Mouse (Mus musculus) left cerebral cortex, adult 9 months (tissue): Measurements from ENCODE around the gene Gm27021.

Experiments
- DNase-seq, 2 experiments: peaks; one replicate each; pipeline ENCODE4 v3.0.0; 2022; ENCODE audit warnings: low spot score in 2 of 2

Gene Gm27021

DNA sequence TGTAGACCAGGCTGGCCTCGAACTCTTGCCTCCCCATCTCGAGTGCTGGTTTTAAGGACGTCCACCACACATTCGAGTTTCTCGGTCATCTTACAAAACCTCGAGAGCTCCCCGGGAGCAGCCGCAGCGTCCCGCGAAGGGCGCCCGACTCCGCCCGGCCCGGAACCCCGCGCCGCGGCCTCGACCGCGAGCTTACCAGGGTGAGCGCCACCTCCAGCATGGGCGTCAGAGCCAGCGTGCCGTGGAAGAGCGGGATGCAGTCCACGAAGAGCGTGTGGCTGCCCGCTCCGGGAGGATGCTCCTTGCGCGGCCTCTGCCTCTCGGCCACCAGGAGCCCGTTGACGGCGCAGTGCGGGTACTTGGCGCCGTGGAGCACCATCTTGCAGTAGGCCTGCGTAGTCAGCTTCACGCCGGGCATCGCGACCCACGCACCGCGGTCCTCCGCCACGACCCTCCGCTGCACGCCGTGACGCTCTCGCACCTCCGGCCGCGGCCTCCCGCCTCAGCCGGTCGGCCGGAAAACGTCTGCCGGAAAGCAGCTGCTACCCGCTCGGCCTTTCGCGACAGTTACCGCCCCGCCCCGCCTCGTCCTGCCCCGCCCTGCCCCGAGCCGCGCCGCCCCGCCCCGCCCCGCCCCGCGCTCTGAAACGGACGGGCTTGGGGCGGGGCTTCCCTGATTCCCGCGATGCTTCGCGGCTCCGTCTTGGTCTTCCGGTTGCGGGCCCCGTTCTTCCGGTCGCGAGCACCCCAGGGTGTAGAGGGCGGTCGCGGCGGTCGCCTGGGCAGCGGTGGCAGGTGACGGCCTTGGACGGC is at the start of gene Gm27021, which contains the start of gene Cox4i1:
Gene Gm27021 (minus strand): TSS at position 519 of the 813 bp plus-strand sequence.
Gene Cox4i1 (plus strand): TSS at position 662 of the 813 bp plus-strand sequence.
- peak; percentile 77 to 84 for DNase-seq

DNA sequence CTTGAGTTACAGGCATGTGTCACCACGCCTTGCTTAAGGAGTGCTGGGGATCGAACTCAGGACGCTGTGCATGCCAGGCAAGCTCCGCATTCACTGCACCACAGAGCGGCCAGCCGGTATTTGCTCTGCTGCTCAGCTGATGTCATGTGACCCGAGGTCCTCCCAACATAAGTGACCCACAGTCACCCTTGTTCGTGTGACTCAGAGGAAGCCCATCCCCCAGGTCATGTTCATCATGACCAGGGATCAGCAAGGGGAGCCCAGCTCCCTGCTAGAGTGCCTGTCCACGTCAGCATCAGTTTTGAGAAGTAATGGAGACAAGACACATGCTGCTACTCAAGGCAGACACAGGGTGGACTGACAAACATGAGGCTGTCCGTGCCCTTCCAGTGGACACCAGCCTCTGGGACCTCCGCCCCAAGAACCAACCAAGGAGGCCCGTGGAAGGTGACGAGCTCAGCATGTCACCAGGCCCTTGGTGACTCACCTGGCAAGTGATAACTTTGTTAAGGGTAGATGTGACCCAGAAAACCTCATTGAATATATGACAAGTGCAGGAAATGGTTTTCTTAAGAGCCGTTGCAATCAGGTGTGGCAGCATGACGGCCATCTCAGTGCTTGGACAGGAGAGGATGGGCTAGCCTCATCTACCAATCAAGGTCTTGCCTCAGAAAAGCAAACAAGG is 48.3 kb upstream of the Gm27021 start:
- no peak for DNase-seq

DNA sequence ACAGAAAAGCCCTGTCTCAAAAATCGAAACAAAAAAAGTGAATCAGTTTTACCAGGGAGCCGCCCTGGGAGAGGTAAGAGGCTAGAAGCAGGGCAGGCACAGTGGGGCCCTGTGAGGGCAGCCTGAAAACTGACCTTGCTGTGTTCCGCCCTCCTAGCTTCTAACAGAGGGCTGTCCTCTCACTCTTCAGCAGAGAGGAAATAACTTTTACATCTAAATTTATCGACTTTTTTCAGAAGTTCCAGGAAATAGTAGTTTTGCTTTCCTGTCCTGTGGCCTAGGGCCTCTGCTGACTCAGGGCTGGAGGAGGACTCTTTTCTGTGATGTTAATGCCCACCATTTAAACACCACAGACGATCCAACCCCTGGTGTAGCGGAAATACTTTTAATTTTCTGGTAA is 47.3 kb upstream of the Gm27021 start:
- DNase-seq: no peak

DNA sequence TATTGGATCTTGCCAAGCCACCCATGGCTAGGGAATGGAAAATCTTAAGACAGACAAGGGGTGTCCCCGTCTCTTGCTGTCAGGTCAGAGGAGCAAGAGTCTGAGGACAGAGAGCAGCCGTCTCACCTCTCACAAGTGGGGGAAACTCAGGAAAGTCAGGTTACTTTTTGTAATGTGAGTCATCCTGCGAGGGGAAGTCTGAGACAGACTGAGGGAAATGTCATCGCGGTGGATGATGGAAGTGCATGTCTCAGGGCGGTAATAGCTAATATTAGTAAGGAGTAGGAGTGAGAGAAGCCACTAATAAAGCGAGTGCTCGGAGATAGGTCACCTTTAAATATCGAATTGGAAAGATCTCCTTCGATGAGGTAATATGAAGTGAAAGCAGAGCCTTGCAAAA is 41.3 kb upstream of the Gm27021 start:
- DNase-seq: no peak

DNA sequence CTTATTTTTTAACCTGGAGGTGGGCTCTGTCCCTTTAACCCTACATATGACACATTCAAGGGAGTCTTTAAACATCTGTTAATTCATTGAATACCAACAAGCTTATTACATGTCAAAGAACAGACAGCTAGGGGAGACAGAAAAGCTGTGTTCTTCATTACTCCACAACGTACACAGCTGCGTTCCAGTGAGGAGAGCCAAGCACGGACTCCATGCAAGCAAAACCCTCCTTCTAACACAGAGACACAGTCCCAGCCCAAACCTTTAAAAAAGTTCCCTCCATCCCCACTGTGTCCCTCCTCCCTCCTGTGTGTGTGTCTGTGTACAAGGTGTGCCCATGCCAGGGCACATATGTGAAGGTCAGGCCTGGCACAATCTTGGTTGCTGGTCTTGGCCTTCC is 38.3 kb upstream of the Gm27021 start:
- DNase-seq: no peak

DNA sequence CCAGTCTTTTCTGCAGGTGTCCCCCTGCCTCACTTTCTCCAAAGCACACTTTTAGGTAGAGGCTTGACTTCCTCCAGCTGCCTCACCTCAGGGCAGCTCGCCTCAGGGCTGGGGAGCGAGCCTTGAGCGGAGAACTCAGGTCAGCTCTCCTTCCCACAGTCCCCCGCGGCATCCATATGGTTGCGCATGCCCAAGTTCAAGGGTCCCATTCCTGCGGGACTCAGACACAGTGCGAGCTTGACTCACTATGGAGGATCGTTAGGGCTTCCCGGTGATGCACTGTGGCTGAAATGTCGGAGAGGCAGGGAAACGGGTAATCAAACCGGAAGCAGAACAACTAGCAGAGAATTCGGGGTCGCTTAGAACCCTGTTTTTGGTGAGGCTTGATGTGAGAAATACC is 37.3 kb upstream of the Gm27021 start:
- no peak for DNase-seq

DNA sequence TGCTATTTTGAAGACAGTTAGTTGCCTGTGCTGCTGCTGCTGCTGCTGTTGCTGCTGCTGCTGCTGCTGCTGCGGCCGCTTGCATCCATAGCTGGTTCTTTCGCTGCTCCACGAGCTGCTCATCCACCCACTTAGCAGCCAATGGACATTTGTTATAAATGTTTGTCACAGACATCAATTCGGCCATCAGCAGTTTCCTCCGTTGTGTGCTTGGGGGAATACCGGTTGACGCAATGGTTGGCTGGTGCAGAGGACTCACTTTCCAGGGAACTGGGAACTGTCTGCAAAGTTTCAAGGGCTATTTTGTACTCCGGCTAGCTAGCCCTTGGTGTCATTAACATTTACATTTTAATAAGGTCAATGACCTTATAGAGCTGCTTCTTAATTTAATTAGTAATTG is 36.3 kb upstream of the Gm27021 start:
- no peak for DNase-seq

DNA sequence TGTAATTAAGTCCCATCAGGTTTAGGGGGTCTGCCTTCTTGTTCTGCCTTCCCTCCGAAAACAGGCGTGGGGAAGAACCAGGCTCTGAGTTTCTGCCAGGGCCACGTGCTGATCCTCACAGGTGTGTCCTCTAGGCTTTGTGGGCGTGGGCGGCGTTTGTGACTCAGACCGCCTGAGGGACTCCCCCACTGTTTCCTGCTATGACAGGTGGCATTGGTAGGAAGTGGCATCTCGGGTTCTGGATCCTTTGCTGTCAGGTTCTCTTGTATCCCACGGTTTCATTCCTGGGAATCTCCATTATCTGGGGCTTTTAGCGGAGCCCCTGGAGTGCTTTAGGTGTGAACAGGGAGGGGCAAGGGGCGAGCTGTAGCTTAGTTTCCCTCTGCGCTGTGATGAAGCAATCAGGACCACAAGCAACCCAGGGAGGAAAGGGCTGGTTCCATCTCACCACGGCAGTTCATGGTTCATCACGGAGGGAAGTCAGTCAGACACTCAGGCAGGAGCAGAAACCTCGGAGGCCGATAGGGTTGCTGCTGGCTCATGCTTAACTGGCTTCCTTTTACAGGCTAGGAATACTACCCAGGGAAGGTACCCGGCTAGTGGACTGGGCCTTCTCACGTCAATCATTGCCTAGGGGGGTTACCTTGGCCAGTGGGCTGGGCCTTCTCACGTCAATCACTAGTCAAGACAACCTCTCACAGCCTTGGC is 34.0 kb upstream of the Gm27021 start:
- peak in 1 of 2 experiments; percentile 57 for DNase-seq

DNA sequence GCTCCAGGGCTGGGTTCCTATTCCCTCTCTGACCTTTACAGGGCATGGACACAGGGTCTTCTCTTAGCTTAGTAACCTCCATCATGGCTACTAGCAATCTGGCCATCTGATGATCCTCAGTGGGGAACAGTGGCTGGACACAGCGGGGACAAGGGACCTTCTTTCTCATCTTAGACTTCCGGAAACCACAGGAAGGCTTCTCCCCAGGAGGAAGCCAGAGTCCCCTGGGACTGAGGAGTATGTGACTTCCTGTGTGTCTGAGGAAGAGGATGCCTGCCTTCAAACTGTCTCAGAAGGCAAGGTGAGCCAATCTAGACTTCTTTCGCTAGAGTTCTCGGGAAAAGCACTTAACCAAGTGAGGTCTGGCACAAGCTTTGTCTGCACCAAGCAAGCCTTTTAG is 32.2 kb upstream of the Gm27021 start:
- DNase-seq: no peak

DNA sequence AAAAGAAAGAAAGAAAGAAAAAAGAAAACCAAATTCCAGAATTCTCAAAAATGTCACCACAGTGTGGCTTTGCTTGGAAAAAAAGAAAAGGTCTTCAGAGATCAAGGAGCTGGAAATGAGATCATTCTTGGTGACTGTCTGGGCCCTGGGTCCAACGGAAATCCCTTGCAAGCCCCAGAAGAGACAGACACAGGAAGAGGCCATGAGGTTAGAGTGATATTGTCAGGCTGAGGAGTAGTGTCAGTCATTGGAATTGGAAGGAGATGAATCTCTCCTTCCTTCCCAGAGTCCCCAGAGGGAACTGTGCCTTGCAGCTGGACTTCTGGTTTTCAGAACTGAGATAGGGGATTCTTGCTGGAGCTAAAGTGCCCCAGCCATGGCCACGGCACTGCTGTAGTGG is 31.7 kb upstream of the Gm27021 start:
- DNase-seq: no peak

DNA sequence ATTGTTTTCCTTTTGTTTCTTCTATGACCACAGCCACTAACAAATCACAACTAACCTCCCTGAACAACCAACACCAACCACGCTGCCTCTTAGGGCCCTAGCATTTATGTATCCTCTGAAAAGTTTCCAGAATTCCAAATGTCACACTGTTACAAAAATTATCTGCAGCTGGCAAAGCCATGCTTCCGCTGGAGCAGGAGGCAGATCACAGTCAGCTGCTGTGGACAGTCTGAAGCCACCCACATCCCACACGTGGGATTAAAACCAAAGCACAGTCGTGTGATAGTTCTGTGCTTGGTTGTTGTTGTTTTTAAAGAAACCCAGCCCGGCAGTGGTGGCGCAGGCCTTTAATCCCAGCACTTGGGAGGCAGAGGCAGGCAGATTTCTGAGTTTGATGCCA is 31.2 kb upstream of the Gm27021 start:
- DNase-seq: no peak

DNA sequence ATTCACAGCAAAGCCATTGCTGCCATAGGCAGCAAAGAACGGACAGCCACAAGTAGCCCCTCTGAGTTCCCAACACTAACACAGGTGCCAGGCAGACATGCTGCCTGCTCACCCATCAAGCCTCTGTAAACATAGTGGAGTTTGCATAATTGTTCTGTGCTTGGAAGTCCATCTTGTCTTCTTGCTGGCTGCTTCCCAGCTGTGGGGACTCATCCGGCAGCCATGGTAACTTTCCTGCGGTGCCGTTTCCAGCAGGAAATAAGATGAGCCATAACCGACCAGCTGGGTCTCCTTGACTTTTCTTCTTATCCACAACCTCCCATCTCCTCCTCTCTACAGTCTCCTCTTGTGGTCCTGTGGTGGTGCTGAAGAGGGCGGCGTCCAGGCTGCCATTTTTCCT is 30.5 kb upstream of the Gm27021 start:
- DNase-seq: no peak

DNA sequence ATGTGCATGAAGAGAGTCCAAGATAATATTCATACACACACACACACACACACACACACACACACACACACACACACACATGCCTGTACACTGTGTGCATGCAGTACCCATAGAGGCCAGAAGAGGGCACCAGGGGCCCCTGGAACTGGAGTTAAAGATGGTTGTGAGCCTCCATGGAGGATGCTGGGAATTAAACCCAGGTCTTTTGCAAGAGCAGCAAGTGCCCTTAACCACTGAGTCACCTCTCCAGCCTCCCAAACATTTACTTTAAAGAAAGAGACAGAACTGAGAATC is 30.0 kb upstream of the Gm27021 start:
- DNase-seq: no peak

DNA sequence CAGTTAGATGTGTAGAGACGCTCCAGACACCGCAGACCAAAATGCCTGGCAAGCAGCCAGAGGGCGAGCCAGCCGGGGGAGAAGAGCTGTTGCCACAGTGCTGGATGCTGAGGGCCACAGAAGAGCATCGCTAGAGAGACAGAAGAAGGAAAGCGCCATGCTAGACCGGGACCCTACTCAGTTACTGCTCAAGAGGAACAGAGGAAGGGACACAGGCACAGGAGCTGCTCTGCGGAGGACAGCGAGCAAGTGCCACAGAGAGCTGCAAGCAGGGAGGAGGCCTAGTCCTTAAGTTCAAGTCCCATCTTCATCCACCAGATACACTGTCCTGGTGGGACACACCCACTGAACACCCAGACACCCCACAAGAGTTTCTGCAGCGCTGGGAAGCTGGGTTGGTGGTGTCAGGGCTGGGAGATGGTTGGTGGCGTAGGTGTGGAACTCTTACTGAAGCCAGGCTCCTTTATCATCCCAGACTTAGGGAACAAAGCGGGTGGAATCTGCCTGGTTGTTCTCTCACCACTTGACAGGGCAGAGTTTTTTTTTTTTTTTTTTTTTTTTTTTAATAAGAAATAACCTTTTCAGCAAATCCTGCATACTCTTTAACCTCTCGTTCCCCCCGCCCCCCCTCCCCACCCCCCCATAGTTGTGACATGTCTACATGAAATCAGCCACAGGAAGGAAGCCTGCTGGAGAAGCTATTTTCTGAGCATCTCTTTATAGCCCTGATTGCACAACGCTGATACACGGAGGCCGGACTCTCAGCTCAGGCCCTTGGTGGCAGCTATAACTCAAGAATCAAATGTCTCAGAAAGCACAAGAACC is 29.5 kb upstream of the Gm27021 start:
- no peak for DNase-seq

DNA sequence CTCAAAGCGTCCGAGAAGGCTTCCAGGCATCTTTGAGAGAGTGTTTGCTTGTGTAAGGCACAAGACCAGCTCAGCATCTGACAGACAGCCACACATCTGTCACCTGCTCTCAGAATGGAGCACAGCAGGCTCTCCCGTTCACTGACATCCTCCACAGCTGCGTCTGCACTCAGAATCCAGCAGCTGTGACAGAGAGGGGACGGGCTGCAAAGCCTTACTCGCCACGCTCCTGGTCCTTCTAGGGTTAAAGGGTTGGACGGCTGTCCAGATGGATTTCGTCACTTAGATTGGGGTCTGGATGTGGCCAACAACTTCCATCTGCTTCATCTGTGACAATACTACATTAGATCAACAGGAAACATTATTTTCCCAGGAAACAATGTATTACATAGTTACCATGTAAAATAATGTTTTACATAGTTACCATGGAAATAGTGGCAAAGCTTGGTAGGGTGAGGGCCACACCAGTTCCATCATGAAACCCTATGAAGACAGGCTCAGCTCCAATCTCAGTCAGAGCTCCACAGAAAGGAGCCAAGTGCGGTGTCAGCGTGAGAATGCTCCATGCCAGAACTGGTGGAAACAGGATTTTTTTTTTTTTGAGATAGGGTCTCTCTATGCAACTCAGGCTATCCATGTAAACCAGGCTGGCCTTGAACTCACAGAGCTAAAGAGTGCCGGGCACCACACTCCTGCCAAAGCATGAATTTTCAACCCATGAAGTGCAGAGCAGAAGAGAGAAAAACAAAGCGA is 28.7 kb upstream of the Gm27021 start:
- no peak for DNase-seq

DNA sequence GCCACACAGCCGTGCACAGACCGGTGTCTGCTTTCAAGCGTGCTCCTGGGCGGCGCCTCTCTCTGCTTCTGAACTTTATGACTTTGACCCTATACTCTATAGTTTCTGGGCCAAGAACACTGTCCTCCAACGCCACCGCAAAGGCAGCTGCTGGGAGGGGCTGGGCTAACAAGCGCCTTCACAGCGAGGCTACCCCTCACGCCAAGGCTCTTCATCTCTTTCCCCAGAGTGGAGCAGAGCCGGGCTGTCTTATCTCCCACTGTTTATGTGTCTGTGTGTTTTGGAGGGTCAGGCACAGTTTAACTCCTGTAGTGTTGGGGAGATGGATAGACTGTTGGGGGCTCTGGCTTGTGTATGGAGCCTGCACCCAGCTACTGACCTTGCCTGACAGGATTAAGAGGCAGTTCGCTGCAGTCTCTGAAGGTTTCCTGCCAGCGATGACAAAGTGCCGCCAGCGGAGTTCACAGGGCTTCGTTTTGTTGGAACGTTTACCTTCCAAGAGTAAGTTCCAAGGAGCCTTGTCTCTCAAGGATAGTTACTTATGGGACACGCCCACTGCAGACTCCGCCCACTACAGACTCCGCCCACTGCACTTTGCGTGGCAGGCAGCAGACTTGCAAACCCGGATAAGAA is 26.1 kb upstream of the Gm27021 start:
- DNase-seq: no peak

DNA sequence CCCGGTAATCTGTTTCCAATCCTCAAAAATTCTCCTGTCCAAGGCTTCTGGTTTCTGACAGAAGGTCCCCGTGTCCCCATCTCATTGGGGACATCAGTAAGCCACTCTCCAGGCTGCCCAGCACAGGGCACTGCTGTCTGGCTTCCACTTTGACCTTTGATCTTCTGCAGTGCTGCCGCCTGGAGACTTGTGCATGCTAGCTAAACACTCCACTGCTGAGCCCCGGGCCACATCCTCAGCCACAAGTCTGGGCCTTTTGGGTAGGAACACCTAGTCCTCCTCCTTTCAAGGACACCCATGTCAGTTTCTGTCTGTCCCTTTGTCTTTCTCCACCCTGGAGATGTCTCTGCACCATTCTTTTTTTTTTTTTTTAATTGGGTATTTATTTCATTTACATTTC is 25.1 kb upstream of the Gm27021 start:
- no peak for DNase-seq

DNA sequence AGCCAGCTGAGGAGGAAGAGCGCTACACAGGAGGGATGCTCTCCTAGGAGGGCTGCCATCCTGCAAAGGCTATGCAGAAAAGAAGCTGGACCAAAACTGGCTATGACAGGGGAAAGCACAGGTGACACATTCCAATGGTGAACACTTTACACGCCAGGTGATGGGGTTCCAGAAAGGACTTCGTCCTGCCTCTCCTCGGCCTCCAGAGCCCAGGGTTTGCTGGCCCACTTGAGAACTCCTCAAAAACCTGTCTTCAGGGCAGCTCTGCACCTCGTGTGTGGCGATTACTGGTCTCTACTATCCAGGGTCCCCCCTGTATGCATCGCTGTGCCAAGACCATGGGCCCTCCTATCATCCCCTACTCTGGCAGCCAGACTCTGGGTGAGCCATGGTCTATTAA is 20.6 kb upstream of the Gm27021 start:
- DNase-seq: no peak

DNA sequence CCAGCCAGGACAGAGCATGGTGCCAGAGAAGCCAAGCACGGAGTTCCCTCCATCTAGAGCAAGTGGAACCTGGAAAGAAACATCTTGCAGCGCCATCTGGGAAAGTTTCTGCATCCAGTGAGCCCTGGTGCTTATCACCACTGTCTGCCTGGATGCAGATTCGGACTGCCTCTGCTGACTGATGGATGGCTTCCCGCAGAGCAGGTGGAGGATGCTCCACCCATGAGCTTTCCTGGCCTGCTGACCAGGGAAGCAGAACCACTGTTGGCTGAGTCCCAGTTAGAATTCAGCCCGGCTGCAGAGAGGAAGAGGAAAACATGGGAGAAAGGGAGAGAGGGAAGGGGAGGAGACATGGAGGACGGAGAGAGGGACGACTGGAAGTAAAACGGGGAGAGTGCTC is 19.9 kb upstream of the Gm27021 start:
- DNase-seq: no peak

DNA sequence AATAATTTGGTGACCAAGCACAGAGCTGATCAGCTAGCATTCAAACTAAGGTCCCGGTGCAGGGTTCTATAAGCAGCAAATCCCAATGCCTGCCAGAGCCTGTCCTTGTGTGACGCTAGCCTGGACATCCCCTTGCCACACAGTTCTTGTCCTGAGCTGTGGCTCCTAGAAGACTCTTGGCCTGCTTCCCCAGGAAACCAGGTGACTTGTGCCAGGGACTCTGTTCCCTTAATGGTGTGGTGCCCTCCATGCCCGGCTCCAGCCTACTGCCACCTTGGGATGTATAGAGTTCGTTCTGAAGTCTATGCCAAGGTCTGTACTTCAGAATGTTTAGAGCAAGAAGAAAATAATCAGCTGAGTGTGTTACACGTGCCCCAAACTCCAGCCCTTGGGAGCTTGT is 18.7 kb upstream of the Gm27021 start:
- no peak for DNase-seq

DNA sequence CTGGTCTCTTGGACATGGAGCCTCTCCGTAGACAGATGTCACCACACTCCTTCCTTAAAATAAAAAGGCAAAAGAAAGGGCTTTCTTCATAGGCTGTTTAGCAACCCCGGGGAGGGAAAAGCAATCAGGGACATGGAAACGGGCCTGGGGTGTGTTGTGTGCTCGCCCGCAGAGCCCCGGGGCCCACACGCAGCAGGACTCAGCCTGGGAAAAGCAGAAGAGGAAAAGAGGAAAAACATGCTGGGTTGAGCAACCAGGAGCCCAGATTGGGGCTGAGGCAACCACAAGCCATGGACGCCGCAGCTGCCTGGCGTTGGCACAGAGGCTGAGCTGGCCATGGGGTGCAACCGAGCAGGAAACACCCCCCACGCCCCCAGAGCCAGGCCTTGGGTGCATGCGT is 18.2 kb upstream of the Gm27021 start:
- peak; percentile 49 to 58 for DNase-seq
